In the genomic region with DNA sequence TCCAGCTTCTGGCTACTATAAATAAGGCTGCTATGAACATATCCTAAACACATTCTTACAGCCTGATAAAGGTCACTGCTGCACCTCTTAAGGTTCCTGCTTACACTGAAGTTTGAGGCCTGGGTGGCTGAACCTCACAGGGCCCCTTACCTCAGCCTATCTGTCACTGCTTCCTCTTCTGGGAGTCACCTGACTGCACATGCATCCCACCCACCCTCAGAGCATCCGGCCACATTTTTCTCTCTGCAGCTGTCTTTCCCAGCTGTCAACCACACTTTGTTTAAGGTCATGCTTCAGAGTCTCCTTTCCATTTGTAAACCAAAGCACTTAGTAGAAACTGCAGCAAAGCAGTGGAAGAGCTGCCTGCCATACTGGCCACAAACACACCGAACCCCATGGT, we compare ENCODE assay signal across 11 mouse cellular contexts. TPM values are rescaled to one million over a fixed set of nuclear protein-coding genes. Genes with fewer than 3 reads are reported as not detected.
DNase-seq lines count a peak whose midpoint lies in the region; ATAC-seq lines count a peak whose summit lies in the region.
"Had no signal": no experiment of that assay in that cellular context is flagged by ENCODE, and none has a peak within 500 bp of the region (broad histone marks: within the 10 kb centered on the region; RNA-seq: fewer than 3 reads in every experiment).

No protein-coding gene starts in this region.

- WGBS in hindbrain, embryonic 11.5 days, result 89% methylated on average over 2 of the region's 2 CpGs

- peak; percentile 15 for DNase-seq in gastrocnemius, postnatal 25 days
- DNase-seq in gastrocnemius, postnatal 10 days, result no peak
- peak; percentile 83 for DNase-seq in naive thymus-derived CD4-positive, alpha-beta T cell, adult 2 months (ENCODE audit: low read depth)
- peak; percentile 93 for DNase-seq in thymus, postnatal 0 days (ENCODE audit: low spot score)
- DNase-seq in frontal cortex, adult 2 months (ENCODE audit: extremely low spot score in 1 of 2, low spot score in 1 of 2), result no peak
- DNase-seq in yolk sac, embryonic 10.5 days (ENCODE audit: low spot score), result no peak
- no peak for DNase-seq in hindbrain, embryonic 11.5 days (ENCODE audit: low spot score)
- DNase-seq: kidney, postnatal 10 days had no signal

- H3K36me3 ChIP-seq in hindbrain, embryonic 11.5 days (ENCODE audit: control insufficient read depth, insufficient read depth, low read length), result no peaks in the 10 kb centered on the region
- H3K36me3 ChIP-seq: hindbrain, embryonic 13.5 days had no signal

- ATAC-seq in hematopoietic stem cell, adult 5-6 weeks (replicated peaks in 1 of 2; ENCODE audit: insufficient read depth in 1 of 2, low FRiP score in 2 of 2, low TSS enrichment in 1 of 2, low read depth in 1 of 2, poor library complexity in 2 of 2, severe bottlenecking in 2 of 2), result peak; percentile 91 to 96
- no peak for ATAC-seq in hindbrain, embryonic 11.5 days (ENCODE audit: low FRiP score)

- no peaks in the 10 kb centered on the region for H3K9me3 ChIP-seq in hindbrain, embryonic 11.5 days (ENCODE audit: control insufficient read depth, low read length)
- H3K9me3 ChIP-seq: hindbrain, embryonic 13.5 days had no signal

- no peak overlapping the region for H3K27ac ChIP-seq in hindbrain, embryonic 11.5 days (ENCODE audit: low read depth, low read length)
- H3K27ac ChIP-seq: heart, adult 2 months; hindbrain, embryonic 13.5 days had no signal

- no peak overlapping the region for H3K9ac ChIP-seq in hindbrain, embryonic 11.5 days (ENCODE audit: low read depth, low read length)
- H3K9ac ChIP-seq: hindbrain, embryonic 13.5 days had no signal

- H3K4me3 ChIP-seq in hindbrain, embryonic 11.5 days (ENCODE audit: low read depth, low read length), result no peak overlapping the region
- H3K4me3 ChIP-seq: heart, adult 2 months; hindbrain, embryonic 13.5 days had no signal

- no peaks in the 10 kb centered on the region for H3K27me3 ChIP-seq in hindbrain, embryonic 11.5 days (ENCODE audit: control insufficient read depth, insufficient read depth, low read length)
- H3K27me3 ChIP-seq: hindbrain, embryonic 13.5 days had no signal

- H3K4me2 ChIP-seq in hindbrain, embryonic 11.5 days (replicated peaks; ENCODE audit: low read depth, low read length), result no peak overlapping the region
- H3K4me2 ChIP-seq: hindbrain, embryonic 13.5 days had no signal

- no peaks in the 10 kb centered on the region for H3K4me1 ChIP-seq in hindbrain, embryonic 11.5 days (replicated peaks; ENCODE audit: control insufficient read depth, insufficient read depth, low read length)
- H3K4me1 ChIP-seq: hindbrain, embryonic 13.5 days had no signal

RNA-seq across cellular contexts. Expression of a gene that starts 6.3 kb away (rescaled TPM):
- 1 to 10 TPM; 4.6 to 5.8 TPM for total RNA-seq in gastrocnemius, postnatal 25 days (2021)
- total RNA-seq in gastrocnemius, postnatal 10 days (2021), result 10 to 100 TPM; 11.5 to 14.2 TPM
- 171 and 187 TPM in 2 replicates for total RNA-seq in hematopoietic stem cell, adult 5-6 weeks (2017)
- 96.5 and 107 TPM in 2 replicates for polyA plus RNA-seq in thymus, postnatal 0 days (2015; fragmentation: Nextera tagmentation; extraction: Ambion mirVana)
- polyA plus RNA-seq in frontal cortex, adult 2 months (2012; rRNA removed), result 5.1 and 5.3 TPM in 2 replicates
- polyA plus RNA-seq in hindbrain, embryonic 11.5 days (2014; fragmentation: Nextera tagmentation; extraction: Ambion mirVana), result 11.1 and 12.4 TPM in 2 replicates

Comparison
In these comparisons a context has a peak if more than half of its experiments do, and no peak if none do; other contexts are left out.
1. DNase-seq: peak in gastrocnemius, postnatal 25 days (single experiment), naive thymus-derived CD4-positive, alpha-beta T cell, adult 2 months (single experiment) and thymus, postnatal 0 days (single experiment); none in gastrocnemius, postnatal 10 days (single experiment), frontal cortex, adult 2 months (0 of 2), yolk sac, embryonic 10.5 days (single experiment) and hindbrain, embryonic 11.5 days (single experiment).
2. RNA of a gene that starts 6.3 kb away (total RNA-seq): 171 to 187 TPM in hematopoietic stem cell, adult 5-6 weeks; 11.5 to 14.2 TPM in gastrocnemius, postnatal 10 days and 4.6 to 5.8 TPM in gastrocnemius, postnatal 25 days; every median in the first group is over 10 times any median in the second.